Mouse (Mus musculus) E14TG2a.4 (cell line): ENCODE results near the gene Dync1i2.

ENCODE experiments used
- CTCF ChIP-seq: conservative IDR thresholded peaks from 2 replicates; pipeline ENCODE4 v1.5.1; 2014; ENCODE audit warnings: low read length
- POU5F1 ChIP-seq: IDR thresholded peaks from 2 replicates; pipeline ENCODE4 v1.6.1; 2014; ENCODE audit warnings: low read length, borderline replicate concordance

GRCm38 (mm10) chr2:71304821-71305220 is 93.3 kb downstream of the Dync1i2 start:
- no peak for TF ChIP-seq CTCF
- no peak for TF ChIP-seq POU5F1
